9 mouse cellular contexts compared by ENCODE assay signal in genomic region chr4:134918381-134918780, GRCm38 (mm10). TPM values are rescaled to one million over a fixed set of nuclear protein-coding genes. Genes with fewer than 3 reads are reported as not detected.
A peak's percentile ranks its signal among the peaks of the same experiment; 100 is the strongest.
DNase-seq lines count a peak whose midpoint lies in the region; ATAC-seq and TF ChIP-seq lines count a peak whose summit lies in the region.
"Had no signal": no experiment of that assay in that cellular context is flagged by ENCODE, and none has a peak within 500 bp of the region (broad histone marks: within the 10 kb centered on the region; RNA-seq: fewer than 3 reads in every experiment).

No protein-coding gene starts in this region.

- peak overlapping the region; percentile 76 for H3K27ac ChIP-seq in gastrocnemius, adult 2 months
- peak overlapping the region; percentile 65 for H3K27ac ChIP-seq in liver, embryonic 11.5 days (ENCODE audit: low read depth, low read length)
- no peak overlapping the region for H3K27ac ChIP-seq in forebrain, postnatal 0 days (ENCODE audit: low read depth, low read length)
- H3K27ac ChIP-seq: embryonic facial prominence, embryonic 12.5 days had no signal

- H3K9ac ChIP-seq in liver, embryonic 11.5 days (ENCODE audit: low read depth, low read length), result 0 out of 2 replicates have a peak overlapping the region, but pooled peaks have one; percentile 8
- no peak overlapping the region for H3K9ac ChIP-seq in forebrain, postnatal 0 days
- H3K9ac ChIP-seq: embryonic facial prominence, embryonic 12.5 days had no signal

- ATAC-seq in CD4-positive, CD25-positive, alpha-beta regulatory T cell, adult 4 months, result peak; percentile 60
- ATAC-seq in liver, embryonic 11.5 days (replicated peaks; ENCODE audit: low FRiP score), result no peak
- no peak for ATAC-seq in forebrain, postnatal 0 days

- TF ChIP-seq CTCF in gastrocnemius, adult 2 months (IDR thresholded peaks at IDR 0.05), result no peak
- no peak for TF ChIP-seq CTCF in forebrain, postnatal 0 days (IDR thresholded peaks at IDR 0.05; ENCODE audit: low read depth)

- H3K9me3 ChIP-seq in liver, embryonic 11.5 days (ENCODE audit: control insufficient read depth, low read length), result no peaks in the 10 kb centered on the region
- H3K9me3 ChIP-seq in forebrain, postnatal 0 days (ENCODE audit: low read length), result no peaks in the 10 kb centered on the region
- H3K9me3 ChIP-seq: embryonic facial prominence, embryonic 12.5 days had no signal

- H3K4me1 ChIP-seq in liver, embryonic 11.5 days (replicated peaks; ENCODE audit: control insufficient read depth, insufficient read depth, low read length), result peaks cover 29% of the 10 kb centered on the region
- H3K4me1 ChIP-seq in forebrain, postnatal 0 days (ENCODE audit: insufficient read depth), result 0 out of 2 replicates have a peak, but pooled peaks cover 4% of the 10 kb centered on the region

- H3K27me3 ChIP-seq in liver, embryonic 11.5 days (replicated peaks; ENCODE audit: control insufficient read depth, insufficient read depth, low read length), result no peaks in the 10 kb centered on the region
- no peaks in the 10 kb centered on the region for H3K27me3 ChIP-seq in forebrain, postnatal 0 days (ENCODE audit: insufficient read depth, low read length)
- H3K27me3 ChIP-seq: embryonic facial prominence, embryonic 12.5 days had no signal

- DNase-seq in 416B (ENCODE audit: low read depth), result peak; percentile 87
- DNase-seq in gastrocnemius, adult 2 months, result peak; percentile 86
- no peak for DNase-seq in liver, embryonic 11.5 days (ENCODE audit: low spot score)
- DNase-seq in spleen, postnatal 36 days (ENCODE audit: low spot score in 2 of 2), result peak; percentile 73 to 78
- DNase-seq in forebrain, postnatal 0 days, result no peak
- no peak for DNase-seq in yolk sac, embryonic 10.5 days (ENCODE audit: low spot score)
- no peak for DNase-seq in retina, embryonic 14.5 days (ENCODE audit: low spot score)

- 44% methylated on average over 7 of the region's 7 CpGs for WGBS in liver, embryonic 11.5 days
- WGBS in forebrain, postnatal 0 days, result 51% methylated on average over 7 of the region's 7 CpGs

- intact Hi-C loops in gastrocnemius, adult 2 months (cut with DNase I), result no loop called here

- peak overlapping the region; percentile 36 for H3K4me3 ChIP-seq in gastrocnemius, adult 2 months
- H3K4me3 ChIP-seq in liver, embryonic 11.5 days (ENCODE audit: low read depth, low read length), result no peak overlapping the region
- H3K4me3 ChIP-seq in forebrain, postnatal 0 days (ENCODE audit: low read depth, low read length), result no peak overlapping the region
- H3K4me3 ChIP-seq: embryonic facial prominence, embryonic 12.5 days had no signal

- no peaks in the 10 kb centered on the region for H3K36me3 ChIP-seq in liver, embryonic 11.5 days (ENCODE audit: control insufficient read depth, insufficient read depth, low read length)
- H3K36me3 ChIP-seq in forebrain, postnatal 0 days (ENCODE audit: insufficient read depth), result no peaks in the 10 kb centered on the region
- H3K36me3 ChIP-seq: embryonic facial prominence, embryonic 12.5 days had no signal

- no peak overlapping the region for H3K4me2 ChIP-seq in liver, embryonic 11.5 days
- H3K4me2 ChIP-seq in forebrain, postnatal 0 days (ENCODE audit: low read depth), result no peak overlapping the region
- H3K4me2 ChIP-seq: embryonic facial prominence, embryonic 12.5 days had no signal

RNA-seq across cellular contexts. Expression of gene Tmem50a, which starts 3.6 kb away (rescaled TPM):
- polyA plus RNA-seq in CD4-positive, CD25-positive, alpha-beta regulatory T cell, adult 4 months (2017; shearing (Covaris generic)), result 100 to 1,000 TPM; 529 to 546 TPM
- 10 to 100 TPM; 27.8 to 30.9 TPM for total RNA-seq in gastrocnemius, adult 2 months (2021)
- polyA plus RNA-seq in liver, embryonic 11.5 days (2014; fragmentation: Nextera tagmentation; extraction: Ambion mirVana), result 129 and 131 TPM in 2 replicates
- total RNA-seq in forebrain, postnatal 0 days (2014; rRNA removed), result 165 and 174 TPM in 2 replicates
- 200 and 248 TPM in 2 replicates for polyA plus RNA-seq in forebrain, postnatal 0 days (2015; fragmentation: Nextera tagmentation; extraction: Ambion mirVana)

RNA-seq across cellular contexts. Expression of gene Rsrp1, which starts 5.0 kb away (rescaled TPM):
- 100 to 1,000 TPM; 223 to 361 TPM for polyA plus RNA-seq in CD4-positive, CD25-positive, alpha-beta regulatory T cell, adult 4 months (2017; shearing (Covaris generic))
- 100 to 1,000 TPM; 221 to 234 TPM for total RNA-seq in gastrocnemius, adult 2 months (2021)
- polyA plus RNA-seq in liver, embryonic 11.5 days (2014; fragmentation: Nextera tagmentation; extraction: Ambion mirVana), result 360 and 390 TPM in 2 replicates
- total RNA-seq in forebrain, postnatal 0 days (2014; rRNA removed), result 93.3 and 95.4 TPM in 2 replicates
- 180 and 225 TPM in 2 replicates for polyA plus RNA-seq in forebrain, postnatal 0 days (2015; fragmentation: Nextera tagmentation; extraction: Ambion mirVana)

RNA-seq across cellular contexts. Expression of gene Syf2, which starts 12.3 kb away (rescaled TPM):
- polyA plus RNA-seq in CD4-positive, CD25-positive, alpha-beta regulatory T cell, adult 4 months (2017; shearing (Covaris generic)), result 100 to 1,000 TPM; 215 to 219 TPM
- total RNA-seq in gastrocnemius, adult 2 months (2021), result 10 to 100 TPM; 39.5 to 40.9 TPM
- 83.9 and 89.4 TPM in 2 replicates for polyA plus RNA-seq in liver, embryonic 11.5 days (2014; fragmentation: Nextera tagmentation; extraction: Ambion mirVana)
- total RNA-seq in forebrain, postnatal 0 days (2014; rRNA removed), result 53.3 and 64.9 TPM in 2 replicates
- polyA plus RNA-seq in forebrain, postnatal 0 days (2015; fragmentation: Nextera tagmentation; extraction: Ambion mirVana), result 75.0 and 84.9 TPM in 2 replicates

RNA-seq across cellular contexts. Expression of gene Rhd, which starts 54.0 kb away (rescaled TPM):
- under 1 TPM in 1 of 2 experiments, not detected in 1; 0.75 TPM for polyA plus RNA-seq in CD4-positive, CD25-positive, alpha-beta regulatory T cell, adult 4 months (2017; shearing (Covaris generic))
- not detected for total RNA-seq in gastrocnemius, adult 2 months (2021)
- polyA plus RNA-seq in liver, embryonic 11.5 days (2014; fragmentation: Nextera tagmentation; extraction: Ambion mirVana), result 213 and 235 TPM in 2 replicates
- total RNA-seq in forebrain, postnatal 0 days (2014; rRNA removed), result 0.19 and 0.38 TPM in 2 replicates
- polyA plus RNA-seq in forebrain, postnatal 0 days (2015; fragmentation: Nextera tagmentation; extraction: Ambion mirVana), result 0.14 and 0.70 TPM in 2 replicates

Comparison
In these comparisons a context has a peak if more than half of its experiments do, and no peak if none do; other contexts are left out.
1. DNase-seq: peak in 416B (single experiment), gastrocnemius, adult 2 months (single experiment) and spleen, postnatal 36 days (2 of 2); none in liver, embryonic 11.5 days (single experiment), forebrain, postnatal 0 days (single experiment), yolk sac, embryonic 10.5 days (single experiment) and retina, embryonic 14.5 days (single experiment).